Mouse (Mus musculus) forebrain, postnatal 0 days (tissue): ENCODE data around the gene Trhr2. TPM values are rescaled to one million over a fixed set of nuclear protein-coding genes. Genes with fewer than 3 reads are reported as not detected.

Experiments
- ATAC-seq: fragments of 200-750 bp; cut with Nextera tagmentation; 2 replicates; pipeline ENCODE4 v1.8.0; 2017; ENCODE audit warnings: mild to moderate bottlenecking, moderate library complexity
- DNase-seq: peaks from one replicate; pipeline ENCODE4 v3.0.0-alpha.2; 2015
- H3K27ac ChIP-seq: fragments of 300-500 bp; sonication (generic); 2 replicates; pipeline ENCODE4 v1.5.1; 2014; ENCODE audit warnings: low read depth, mild to moderate bottlenecking, antibody characterized with exemption, low read length, moderate library complexity, mixed read lengths
- H3K27me3 ChIP-seq: fragments of 300-500 bp; sonication (generic); 2 replicates; pipeline ENCODE4 v1.6.1; 2014; ENCODE audit warnings: mild to moderate bottlenecking, low read length, mixed read lengths; ENCODE audit not compliant: insufficient read depth
- H3K36me3 ChIP-seq: fragments of 300-500 bp; sonication (generic); 2 replicates; pipeline ENCODE4 v1.6.1; 2014; ENCODE audit warnings: mild to moderate bottlenecking, moderate library complexity; ENCODE audit not compliant: insufficient read depth
- H3K4me1 ChIP-seq: fragments of 300-500 bp; sonication (generic); 2 replicates; pipeline ENCODE4 v1.6.1; 2014; ENCODE audit warnings: antibody characterized with exemption; ENCODE audit not compliant: insufficient read depth
- H3K4me2 ChIP-seq: fragments of 300-500 bp; sonication (generic); 2 replicates; pipeline ENCODE4 v1.6.1; 2014; ENCODE audit warnings: low read depth, mild to moderate bottlenecking, moderate library complexity
- H3K4me3 ChIP-seq: fragments of 300-500 bp; sonication (generic); 2 replicates; pipeline ENCODE4 v1.5.1; 2014; ENCODE audit warnings: low read depth, low read length, mixed read lengths
- H3K9ac ChIP-seq: fragments of 300-500 bp; sonication (generic); 2 replicates; pipeline ENCODE4 v1.6.1; 2014; ENCODE audit warnings: mild to moderate bottlenecking
- H3K9me3 ChIP-seq: fragments of 300-500 bp; sonication (generic); 2 replicates; pipeline ENCODE4 v1.6.1; 2016; ENCODE audit warnings: low read length
- CTCF ChIP-seq: sonication (generic); IDR thresholded peaks from 2 replicates; pipeline ENCODE4 v1.5.1; 2016; ENCODE audit warnings: antibody characterized with exemption, control low read depth, low read depth
- WGBS: fragments of 180-500 bp; shearing (Covaris S2); extraction: QIAGEN DNeasy Blood & Tissue Kit; methylation state at CpG from one replicate; pipeline ENCODE4 v1.1.7; 2014; 5-methylcytosine and 5-hydroxymethylcytosine counted together
- polyA plus RNA-seq: library from polyadenylated mRNA; unstranded; fragments of >200 nt; fragmentation: Nextera tagmentation; extraction: Ambion mirVana; gene quantifications from 2 replicates; pipeline ENCODE4 v1.2.1, GENCODE M21; 2015
- total RNA-seq: library from RNA; depleted of rRNA; stranded (reverse); fragments of >200 nt; gene quantifications from 2 replicates; pipeline ENCODE4 v1.2.3, GENCODE M21; 2014

Trhr2 gene
- total and polyA plus RNA-seq, 2 experiments from 2014 or later = 0.27 TPM; not detected in 1

GRCm38 (mm10) chr8:122344219-122344618 lies 16.3 kb downstream of the Trhr2 start:
- DNase-seq = no peak
- Histone ChIP-seq H3K9ac (no peak overlapping the region), H3K4me2 (no peak overlapping the region), H3K4me3 (no peak overlapping the region), H3K27ac (no peak overlapping the region), H3K27me3 (0 out of 2 replicates have a peak, but pooled peaks cover 3% of the 10 kb centered on the region), H3K4me1 (0 out of 2 replicates have a peak, but pooled peaks cover 8% of the 10 kb centered on the region), H3K36me3 (no peaks in the 10 kb centered on the region), H3K9me3 (no peaks in the 10 kb centered on the region)
- TF ChIP-seq CTCF = no peak
- no peak for ATAC-seq
- 4% methylated on average over 2 of the region's 5 CpGs for WGBS

GRCm38 (mm10) chr8:122343758-122344157 lies 16.8 kb downstream of the Trhr2 start:
- Histone ChIP-seq H3K27ac (no peak overlapping the region), H3K9me3 (no peaks in the 10 kb centered on the region), H3K36me3 (no peaks in the 10 kb centered on the region), H3K4me1 (0 out of 2 replicates have a peak, but pooled peaks cover 8% of the 10 kb centered on the region), H3K4me2 (peak overlapping the region; percentile 38), H3K27me3 (0 out of 2 replicates have a peak, but pooled peaks cover 3% of the 10 kb centered on the region), H3K4me3 (peak overlapping the region; percentile 13), H3K9ac (0 out of 2 replicates have a peak overlapping the region, but pooled peaks have one; percentile 2)
- under 1% methylated on average over 13 of the region's 14 CpGs for WGBS
- TF ChIP-seq CTCF = no peak
- ATAC-seq (peak; percentile 16; the same call in 1 of the 2 replicates), DNase-seq (no peak)

GRCm38 (mm10) chr8:122343341-122343740 lies 17.2 kb downstream of the Trhr2 start:
- Histone ChIP-seq H3K27ac (no peak overlapping the region), H3K4me1 (0 out of 2 replicates have a peak, but pooled peaks cover 8% of the 10 kb centered on the region), H3K4me3 (peak overlapping the region; percentile 13), H3K4me2 (peak overlapping the region; percentile 38), H3K27me3 (peaks cover 4% of the 10 kb centered on the region; the same call in 1 of the 2 replicates), H3K36me3 (no peaks in the 10 kb centered on the region), H3K9me3 (no peaks in the 10 kb centered on the region), H3K9ac (no peak overlapping the region)
- 2% methylated on average over 11 of the region's 11 CpGs for WGBS
- ATAC-seq (0 out of 2 replicates have a peak, but pooled peaks have one; percentile 17), DNase-seq (peak; percentile 22)
- TF ChIP-seq CTCF = no peak

GRCm38 (mm10) chr8:122342806-122343209 lies 17.7 kb downstream of the Trhr2 start:
- ATAC-seq = peak; percentile 42; the same call in 1 of the 2 replicates
- Histone ChIP-seq H3K36me3 (no peaks in the 10 kb centered on the region), H3K9me3 (no peaks in the 10 kb centered on the region), H3K9ac (no peak overlapping the region), H3K4me1 (0 out of 2 replicates have a peak, but pooled peaks cover 6% of the 10 kb centered on the region), H3K4me3 (0 out of 2 replicates have a peak overlapping the region, but pooled peaks have one; percentile 13), H3K27ac (no peak overlapping the region), H3K27me3 (peaks cover 10% of the 10 kb centered on the region), H3K4me2 (peak overlapping the region; percentile 38; the same call in 1 of the 2 replicates)
- TF ChIP-seq CTCF = no peak; the same call in 1 of the 2 replicates
- DNase-seq = peak; percentile 37
- 11% methylated on average over 9 of the region's 9 CpGs for WGBS

GRCm38 (mm10) chr8:122342362-122342761 lies 18.2 kb downstream of the Trhr2 start:
- no peak for ATAC-seq
- DNase-seq = no peak
- H3K27me3 ChIP-seq = peaks cover 14% of the 10 kb centered on the region
- WGBS = 41% methylated on average over 5 of the region's 5 CpGs
- 0 out of 2 replicates have a peak, but pooled peaks cover 1% of the 10 kb centered on the region for H3K4me1 ChIP-seq
- H3K9me3 ChIP-seq = no peaks in the 10 kb centered on the region
- no peak overlapping the region for H3K4me2 ChIP-seq
- no peak overlapping the region for H3K9ac ChIP-seq
- no peak for TF ChIP-seq CTCF
- H3K36me3 ChIP-seq = no peaks in the 10 kb centered on the region
- H3K27ac ChIP-seq = no peak overlapping the region
- no peak overlapping the region for H3K4me3 ChIP-seq

GRCm38 (mm10) chr8:122341790-122342189 lies 18.8 kb downstream of the Trhr2 start:
- 81% methylated on average over 6 of the region's 6 CpGs for WGBS
- no peak overlapping the region for H3K27ac ChIP-seq
- H3K9ac ChIP-seq = no peak overlapping the region
- H3K4me2 ChIP-seq = no peak overlapping the region
- no peaks in the 10 kb centered on the region for H3K36me3 ChIP-seq
- peaks cover 19% of the 10 kb centered on the region for H3K27me3 ChIP-seq
- H3K4me3 ChIP-seq = no peak overlapping the region
- ATAC-seq (no peak), DNase-seq (no peak)
- H3K9me3 ChIP-seq = no peaks in the 10 kb centered on the region
- TF ChIP-seq CTCF = no peak
- 0 out of 2 replicates have a peak, but pooled peaks cover 2% of the 10 kb centered on the region for H3K4me1 ChIP-seq

GRCm38 (mm10) chr8:122340761-122341160 lies 19.8 kb downstream of the Trhr2 start:
- Histone ChIP-seq H3K36me3 (no peaks in the 10 kb centered on the region), H3K4me2 (no peak overlapping the region), H3K9me3 (no peaks in the 10 kb centered on the region), H3K27me3 (peaks cover 25% of the 10 kb centered on the region), H3K27ac (no peak overlapping the region), H3K4me3 (no peak overlapping the region), H3K4me1 (0 out of 2 replicates have a peak, but pooled peaks cover 7% of the 10 kb centered on the region), H3K9ac (no peak overlapping the region)
- WGBS = 85% methylated on average over 3 of the region's 3 CpGs
- TF ChIP-seq CTCF = no peak
- ATAC-seq (no peak), DNase-seq (no peak)
